Mouse (Mus musculus) liver, embryonic 16.5 days (tissue): Measurements from ENCODE around the gene Gm28043. TPM values are rescaled to one million over a fixed set of nuclear protein-coding genes. Genes with fewer than 3 reads are reported as not detected.

Experiments used
- ATAC-seq: fragments of 200-750 bp; cut with Nextera tagmentation; 2 replicates; pipeline ENCODE4 v1.8.0; 2017; ENCODE audit warnings: low read depth, mild to moderate bottlenecking, moderate number of reproducible peaks, moderate library complexity
- H3K27ac ChIP-seq: fragments of 300-500 bp; sonication (generic); 2 replicates; pipeline ENCODE4 v1.5.1; 2014; ENCODE audit warnings: mild to moderate bottlenecking, low read length
- H3K27me3 ChIP-seq: fragments of 300-500 bp; sonication (generic); 2 replicates; pipeline ENCODE4 v1.6.1; 2014; ENCODE audit warnings: low read depth, low read length, mixed read lengths; ENCODE audit not compliant: control insufficient read depth, insufficient read depth
- H3K36me3 ChIP-seq: fragments of 300-500 bp; sonication (generic); 2 replicates; pipeline ENCODE4 v1.6.1; 2014; ENCODE audit warnings: mild to moderate bottlenecking; ENCODE audit not compliant: control insufficient read depth, insufficient read depth
- H3K4me1 ChIP-seq: fragments of 300-500 bp; sonication (generic); 2 replicates; pipeline ENCODE4 v1.6.1; 2014; ENCODE audit warnings: low read depth, low read length, mixed read lengths; ENCODE audit not compliant: control insufficient read depth
- H3K4me2 ChIP-seq: fragments of 300-500 bp; sonication (generic); 2 replicates; pipeline ENCODE4 v1.6.1; 2014; ENCODE audit warnings: low read depth, low read length, mixed read lengths
- H3K4me3 ChIP-seq: fragments of 300-500 bp; sonication (generic); 2 replicates; pipeline ENCODE4 v1.5.1; 2014; ENCODE audit warnings: low read depth, mild to moderate bottlenecking, low read length
- H3K9ac ChIP-seq: fragments of 300-500 bp; sonication (generic); 2 replicates; pipeline ENCODE4 v1.6.1; 2014; ENCODE audit warnings: low read depth, low read length
- H3K9me3 ChIP-seq: fragments of 300-500 bp; sonication (generic); replicated peaks from 2 replicates; pipeline ENCODE4 v1.6.1; 2016; ENCODE audit warnings: low read length; ENCODE audit not compliant: control insufficient read depth
- WGBS: fragments of 180-500 bp; shearing (Covaris S2); extraction: QIAGEN DNeasy Blood & Tissue Kit; methylation state at CpG from one replicate; pipeline ENCODE4 v1.1.7; 2014; ENCODE audit not compliant: insufficient replicate concordance; 5-methylcytosine and 5-hydroxymethylcytosine counted together
- polyA plus RNA-seq: library from polyadenylated mRNA; unstranded; fragments of >200 nt; fragmentation: Nextera tagmentation; extraction: Ambion mirVana; gene quantifications from 2 replicates; pipeline ENCODE4 v1.2.1, GENCODE M21; 2015

Gene Gm28043
- polyA plus RNA-seq, 1 experiment from 2014 or later, result 1.3 TPM

DNA sequence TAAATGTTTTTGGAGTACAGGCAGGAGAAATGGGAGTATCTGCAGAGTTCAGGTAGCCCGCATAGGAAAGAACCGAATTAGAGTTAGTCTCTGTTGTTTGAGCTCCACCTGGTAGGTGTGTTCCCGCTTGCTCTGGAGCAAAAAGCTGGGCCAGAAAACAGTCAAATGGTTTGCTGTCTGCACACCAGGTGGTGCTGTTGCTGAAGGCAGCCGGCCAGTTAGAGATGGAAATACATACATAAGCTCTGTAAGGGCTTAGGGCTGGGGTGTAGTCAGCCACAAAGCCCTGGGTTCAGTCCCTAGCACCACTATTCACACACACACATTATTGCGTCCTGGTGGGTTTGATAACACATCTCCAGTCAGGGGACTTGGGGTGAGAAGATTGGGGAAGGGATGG, 21.4 kb downstream of the Gm28043 start:
- no peaks in the 10 kb centered on the region for H3K9me3 ChIP-seq
- no peaks in the 10 kb centered on the region for H3K27me3 ChIP-seq
- no peak overlapping the region for H3K4me2 ChIP-seq
- H3K36me3 ChIP-seq, result peaks cover 52% of the 10 kb centered on the region
- peaks cover 20% of the 10 kb centered on the region for H3K4me1 ChIP-seq
- no peak overlapping the region for H3K9ac ChIP-seq
- no peak overlapping the region for H3K27ac ChIP-seq
- no peak for ATAC-seq
- 60% methylated on average over 5 of the region's 5 CpGs for WGBS
- no peak overlapping the region for H3K4me3 ChIP-seq

- Histone ChIP-seq H3K4me1 (peaks cover 20% of the 10 kb centered on the region), H3K27me3 (no peaks in the 10 kb centered on the region), H3K9me3 (no peaks in the 10 kb centered on the region), H3K27ac (no peak overlapping the region), H3K4me3 (no peak overlapping the region), H3K36me3 (peaks cover 50% of the 10 kb centered on the region), H3K9ac (no peak overlapping the region), H3K4me2 (no peak overlapping the region)
- ATAC-seq, result peak; percentile 75
- WGBS, result 63% methylated on average over 4 of the region's 4 CpGs
Measured at GRCm38 (mm10) chr17:29637377-29637776, 22.7 kb downstream of the Gm28043 start.

DNA sequence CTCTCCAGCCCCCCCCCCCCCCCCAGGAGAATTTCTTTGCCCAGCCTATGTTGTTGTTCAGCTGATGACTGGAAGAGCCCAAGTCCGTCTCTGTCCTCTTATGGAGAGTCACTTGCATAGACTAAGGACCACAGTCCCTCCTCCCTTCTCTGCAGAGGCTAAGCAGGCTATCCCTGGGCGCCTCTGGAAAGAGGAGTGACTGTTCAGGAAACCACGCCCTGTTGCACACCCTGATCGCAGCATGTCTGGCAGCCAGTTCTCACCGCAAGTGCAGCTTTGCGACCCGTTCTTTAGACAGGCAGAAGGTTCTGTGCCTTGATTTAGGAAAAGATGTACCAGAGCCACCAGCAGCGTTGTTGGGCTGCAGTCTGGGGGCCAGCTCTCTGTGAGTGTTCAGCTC, 23.2 kb downstream of the Gm28043 start:
- Histone ChIP-seq H3K27ac (no peak overlapping the region), H3K4me3 (no peak overlapping the region), H3K27me3 (no peaks in the 10 kb centered on the region), H3K9me3 (no peaks in the 10 kb centered on the region), H3K4me1 (peaks cover 20% of the 10 kb centered on the region), H3K36me3 (peaks cover 48% of the 10 kb centered on the region), H3K9ac (no peak overlapping the region), H3K4me2 (no peak overlapping the region)
- 18% methylated on average over 8 of the region's 8 CpGs for WGBS
- peak; percentile 74 for ATAC-seq

DNA sequence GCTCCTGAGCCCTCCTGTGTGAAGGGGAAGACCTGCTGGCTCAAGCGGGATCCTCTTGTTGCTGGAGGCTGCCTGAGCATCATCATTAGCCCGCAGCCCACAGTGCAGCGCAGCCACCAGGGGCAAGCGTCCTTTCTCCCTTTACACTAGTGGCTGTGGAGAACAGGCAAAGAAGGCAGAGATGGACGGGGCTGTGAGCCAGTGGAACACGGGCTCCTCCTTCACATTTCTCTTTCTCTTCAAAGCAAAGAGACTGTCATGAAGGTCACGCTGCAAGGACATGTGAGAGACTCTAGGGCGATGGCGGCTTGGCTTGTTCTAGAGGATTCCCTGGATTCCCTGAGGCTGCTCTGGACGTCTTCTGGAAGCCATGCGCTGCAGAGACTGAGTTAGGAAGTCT, 26.3 kb downstream of the Gm28043 start:
- no peak for ATAC-seq
- H3K9ac ChIP-seq, result no peak overlapping the region
- H3K4me2 ChIP-seq, result no peak overlapping the region
- H3K36me3 ChIP-seq, result peaks cover 29% of the 10 kb centered on the region
- H3K9me3 ChIP-seq, result no peaks in the 10 kb centered on the region
- H3K27me3 ChIP-seq, result no peaks in the 10 kb centered on the region
- no peak overlapping the region for H3K4me3 ChIP-seq
- peaks cover 20% of the 10 kb centered on the region for H3K4me1 ChIP-seq
- WGBS, result 90% methylated on average over 11 of the region's 11 CpGs
- H3K27ac ChIP-seq, result no peak overlapping the region

DNA sequence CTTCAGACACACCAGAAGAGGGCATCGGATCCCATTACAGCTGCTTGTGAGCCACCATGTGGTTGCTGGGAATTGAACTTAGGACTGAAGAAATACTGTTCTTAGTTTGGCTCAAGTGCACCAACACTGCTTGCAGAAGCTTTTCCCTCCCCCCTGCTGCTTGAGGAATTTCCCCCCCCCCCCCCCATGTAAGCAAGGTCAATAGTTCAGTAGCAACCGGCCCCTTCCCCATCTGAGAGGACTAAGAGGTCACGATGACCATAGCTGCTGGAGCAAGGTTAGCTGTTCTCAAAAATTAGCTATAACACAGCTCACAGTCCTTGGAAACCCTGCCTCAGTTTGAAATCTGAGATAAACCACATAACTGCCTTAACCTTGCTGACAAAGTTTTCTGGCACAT, 27.5 kb downstream of the Gm28043 start:
- Histone ChIP-seq H3K27ac (no peak overlapping the region), H3K4me1 (peaks cover 13% of the 10 kb centered on the region), H3K27me3 (no peaks in the 10 kb centered on the region), H3K4me3 (no peak overlapping the region), H3K4me2 (no peak overlapping the region), H3K9me3 (no peaks in the 10 kb centered on the region), H3K9ac (no peak overlapping the region), H3K36me3 (peaks cover 24% of the 10 kb centered on the region)
- no peak for ATAC-seq
- WGBS, result 80% methylated on average over 3 of the region's 3 CpGs

DNA sequence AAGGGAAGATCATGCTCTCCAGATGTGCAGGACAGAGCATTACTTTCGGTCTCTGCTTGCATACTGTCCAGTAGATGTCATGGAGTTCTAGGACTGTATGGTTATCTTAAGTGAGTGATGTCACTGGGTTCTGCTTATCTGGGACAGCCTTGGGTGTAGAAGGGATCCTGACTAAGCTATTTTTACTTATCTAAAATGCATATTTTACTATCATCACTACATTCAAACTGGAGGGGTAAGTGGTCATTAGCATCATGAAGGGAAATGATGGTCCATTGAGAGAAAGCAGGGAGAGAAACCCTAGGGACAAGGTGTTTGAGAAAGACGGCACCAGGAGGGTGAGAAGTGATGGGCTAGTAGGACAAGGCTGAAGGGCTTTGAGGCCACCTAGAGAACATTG, 43.6 kb downstream of the Gm28043 start:
- Histone ChIP-seq H3K4me1 (peaks cover 27% of the 10 kb centered on the region), H3K9ac (peak overlapping the region; percentile 68)

GRCm38 (mm10) chr17:29660076-29660761, 45.5 kb downstream of the Gm28043 start, which contains the start of gene Cmtr1:
Cmtr1 (plus strand) TSS chr17:29660595.
- Histone ChIP-seq H3K4me3 (peak within 1 kb of the TSS; percentile 97), H3K27me3 (no peaks in the 10 kb centered on the region), H3K4me2 (peak within 1 kb of the TSS; percentile 72), H3K9ac (peak within 1 kb of the TSS; percentile 98), H3K9me3 (no peaks in the 10 kb centered on the region), H3K36me3 (peaks cover 12% of the 10 kb centered on the region), H3K27ac (peak within 1 kb of the TSS; percentile 99), H3K4me1 (peaks cover 27% of the 10 kb centered on the region)
- under 1% methylated on average over 37 of the region's 41 CpGs for WGBS
- ATAC-seq, result peak; percentile 92

More for the DNA sequence above, 43.6 kb downstream of the Gm28043 start:
- 26% methylated on average over 2 of the region's 2 CpGs for WGBS
- peak overlapping the region; percentile 99 for H3K27ac ChIP-seq
- H3K36me3 ChIP-seq, result peaks cover 16% of the 10 kb centered on the region
- peak; percentile 82 for ATAC-seq
- no peaks in the 10 kb centered on the region for H3K27me3 ChIP-seq
- no peaks in the 10 kb centered on the region for H3K9me3 ChIP-seq
- peak overlapping the region; percentile 60 for H3K4me3 ChIP-seq
- peak overlapping the region; percentile 66 for H3K4me2 ChIP-seq

GRCm38 (mm10) chr17:29660762-29661391, 46.2 kb downstream of the Gm28043 start:
- H3K27me3 ChIP-seq, result no peaks in the 10 kb centered on the region
- peak overlapping the region; percentile 64 for H3K4me2 ChIP-seq
- peak; percentile 35 for ATAC-seq
- no peaks in the 10 kb centered on the region for H3K9me3 ChIP-seq
- WGBS, result under 1% methylated on average over 41 of the region's 41 CpGs
- peak overlapping the region; percentile 98 for H3K9ac ChIP-seq
- H3K36me3 ChIP-seq, result peaks cover 13% of the 10 kb centered on the region
- peak overlapping the region; percentile 97 for H3K4me3 ChIP-seq
- peaks cover 27% of the 10 kb centered on the region for H3K4me1 ChIP-seq
- peak overlapping the region; percentile 99 for H3K27ac ChIP-seq

- Histone ChIP-seq H3K9ac (peak overlapping the region; percentile 98), H3K9me3 (no peaks in the 10 kb centered on the region), H3K4me3 (peak overlapping the region; percentile 97), H3K4me2 (peak overlapping the region; percentile 64), H3K27ac (no peak overlapping the region), H3K27me3 (no peaks in the 10 kb centered on the region), H3K36me3 (peaks cover 18% of the 10 kb centered on the region), H3K4me1 (peaks cover 27% of the 10 kb centered on the region)
- no peak for ATAC-seq
- whole genome bisulfite sequencing, result 78% methylated on average over 6 of the region's 6 CpGs
Measured at GRCm38 (mm10) chr17:29662145-29662544, 47.5 kb downstream of the Gm28043 start.
